Mouse (Mus musculus) hindlimb bud, embryonic 11.5 days (tissue): Measurements from ENCODE around the gene Wdr34.
"Not testable (repeated sequence)": the region's sequence is repeated elsewhere in the genome, so short reads cannot be mapped to it uniquely, and the experiment has no call there.

Experiments
- DNase-seq: peaks from one replicate; pipeline ENCODE4 v3.0.0-alpha.2; 2012; ENCODE audit warnings: low read depth, low spot score; ENCODE audit errors: extremely low spot score

The Wdr34 gene

GRCm38 (mm10) chr2:30067031-30067888, 18.6 kb upstream of the Wdr34 start:
- no peak for DNase-seq

DNA sequence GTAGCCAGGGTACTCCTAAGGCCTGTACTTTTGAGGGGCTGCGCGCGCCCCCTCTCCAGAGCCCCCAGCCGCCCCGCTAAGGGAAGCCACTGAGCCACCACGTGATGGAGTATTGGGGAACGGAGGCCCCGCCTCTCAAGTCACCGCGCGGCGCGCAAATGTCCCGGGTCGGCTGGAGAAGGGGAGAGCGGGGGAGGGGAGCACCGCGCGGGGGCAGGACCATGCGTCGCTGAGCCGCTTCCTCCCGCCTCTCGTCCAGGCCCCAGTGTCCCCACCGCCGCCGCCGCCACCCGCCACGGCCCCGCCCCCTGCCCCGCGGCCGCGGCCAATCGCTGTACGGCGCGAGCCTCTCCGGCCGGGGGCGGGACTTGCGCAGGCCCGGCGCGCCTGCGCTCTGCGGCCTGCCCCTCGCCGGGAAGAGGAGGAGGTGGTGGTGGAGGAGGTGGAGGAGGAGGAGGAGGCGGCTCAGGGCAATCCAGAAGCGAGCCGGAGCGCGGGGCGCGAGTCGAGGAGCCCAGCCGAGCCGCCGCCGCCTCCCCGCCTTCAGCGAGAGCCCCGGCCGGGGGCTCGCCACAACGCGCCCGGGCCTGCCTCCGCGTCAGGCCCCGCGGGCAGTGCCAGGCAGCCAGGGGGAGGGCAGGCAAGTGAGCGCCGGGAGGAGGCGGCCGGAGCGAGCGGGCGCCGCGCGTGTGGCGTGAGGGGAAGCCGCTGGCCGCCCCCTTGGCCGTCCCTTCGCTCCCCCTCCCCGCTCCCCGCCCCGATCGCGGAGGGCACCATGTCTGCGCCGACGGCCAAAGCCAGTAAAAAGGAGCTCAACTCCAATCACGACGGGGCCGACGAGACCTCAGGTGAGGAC, 17.6 kb upstream of the Wdr34 start:
- no peak for DNase-seq

- DNase-seq: no peak
Measured at GRCm38 (mm10) chr2:30064298-30064697, 15.6 kb upstream of the Wdr34 start.

DNA sequence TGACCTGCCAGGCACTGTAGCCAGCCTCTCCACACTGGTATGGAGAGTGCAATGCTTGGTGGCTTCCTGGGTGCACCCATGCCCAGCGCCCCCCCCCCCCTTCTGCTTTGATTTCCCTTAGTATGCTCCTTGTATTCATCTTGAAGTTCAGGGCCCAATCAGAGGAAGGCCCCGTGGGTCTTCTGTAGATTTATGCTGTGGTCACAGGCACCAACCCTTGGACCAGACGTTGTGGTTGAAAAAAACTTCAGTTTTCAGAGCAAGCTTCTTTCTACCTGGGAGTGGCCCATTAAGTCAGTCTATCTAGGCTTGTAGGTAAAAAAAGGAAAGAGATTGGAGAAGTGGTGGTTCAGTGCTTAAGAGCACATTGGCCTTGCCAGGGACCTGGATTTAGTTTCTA, 15.1 kb upstream of the Wdr34 start:
- DNase-seq: no peak

- no peak for DNase-seq
Measured at GRCm38 (mm10) chr2:30063235-30063634, 14.6 kb upstream of the Wdr34 start.

DNA sequence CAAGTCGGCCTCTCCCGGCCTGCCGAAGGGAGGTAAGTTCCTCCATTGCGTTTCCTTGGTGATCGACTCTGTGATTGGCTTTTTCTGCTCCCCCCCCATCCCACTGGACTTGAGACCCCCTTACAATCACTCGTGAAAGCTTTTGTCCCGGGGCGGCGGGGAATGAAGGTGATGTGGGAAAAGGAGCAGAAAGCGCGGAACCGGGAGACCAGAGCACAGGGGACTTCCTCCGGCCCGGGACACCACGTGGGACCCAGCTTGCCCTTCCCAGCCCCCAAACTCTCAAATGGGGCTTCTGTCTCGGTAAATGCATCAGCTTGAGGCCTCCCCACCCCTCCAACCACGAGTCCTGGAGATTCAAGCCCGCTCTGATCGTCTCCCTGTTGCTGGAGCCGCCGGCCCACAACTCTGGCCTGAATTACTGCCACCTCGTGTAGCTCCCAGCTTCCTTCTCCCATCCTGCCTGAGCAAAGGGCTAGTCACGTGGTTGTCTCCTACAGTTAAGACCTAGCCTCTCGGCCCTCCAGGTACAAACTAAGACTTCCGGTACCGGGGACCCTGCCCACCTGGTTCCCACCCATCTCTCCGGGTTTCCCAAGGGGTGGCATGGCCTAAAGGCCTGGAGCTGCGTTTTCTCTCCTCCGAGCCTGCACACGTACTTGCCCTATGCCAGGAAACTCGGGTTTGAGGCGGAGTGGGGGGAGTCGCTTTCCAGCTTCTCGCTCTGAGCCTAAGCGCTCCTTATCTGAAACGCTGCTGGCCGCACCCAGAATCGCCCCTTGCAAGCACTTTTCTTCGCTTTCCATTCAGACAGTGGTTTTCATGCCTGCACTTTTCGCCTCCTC, 13.8 kb upstream of the Wdr34 start:
- DNase-seq: no peak

GRCm38 (mm10) chr2:30061215-30062166, 12.8 kb upstream of the Wdr34 start:
- no peak for DNase-seq

- DNase-seq: no peak
Measured at GRCm38 (mm10) chr2:30058418-30058817, 9.7 kb upstream of the Wdr34 start.

DNA sequence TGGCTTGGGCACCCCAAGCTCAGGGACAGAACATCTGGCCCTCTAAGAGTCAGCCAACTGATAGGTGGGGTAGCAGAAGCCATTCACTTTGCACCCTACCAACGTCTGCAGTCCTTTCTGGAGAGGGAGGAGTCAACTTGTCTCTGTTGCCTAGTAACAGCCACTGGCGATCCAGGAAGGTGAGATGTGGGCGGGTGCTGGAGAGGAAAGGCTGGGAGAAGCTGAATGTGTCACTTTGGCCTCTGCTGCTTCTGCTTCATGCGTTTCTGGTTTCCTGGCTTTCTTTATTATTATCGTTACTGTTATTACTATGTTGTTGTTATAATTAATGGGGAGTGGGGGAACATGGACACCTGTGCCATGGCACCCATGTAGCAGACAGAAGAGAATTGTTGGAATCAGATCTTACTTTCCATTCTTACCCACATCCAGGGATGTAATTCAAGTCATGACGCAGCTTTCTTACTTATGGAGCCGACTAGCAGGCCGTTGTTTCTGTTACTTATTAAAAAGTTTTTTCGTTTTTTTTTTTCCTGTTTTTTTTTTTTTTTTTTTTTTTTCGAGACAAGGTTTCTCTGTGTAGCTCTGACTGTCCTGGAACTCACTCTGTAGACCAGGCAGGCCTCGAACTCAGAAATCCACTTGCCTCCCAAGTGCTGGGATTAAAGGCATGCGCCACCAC, 8.7 kb upstream of the Wdr34 start, which contains the start of gene Set:
Gene Set (plus strand): TSS at position 156 of the 682 bp plus-strand sequence.
- no peak for DNase-seq

DNA sequence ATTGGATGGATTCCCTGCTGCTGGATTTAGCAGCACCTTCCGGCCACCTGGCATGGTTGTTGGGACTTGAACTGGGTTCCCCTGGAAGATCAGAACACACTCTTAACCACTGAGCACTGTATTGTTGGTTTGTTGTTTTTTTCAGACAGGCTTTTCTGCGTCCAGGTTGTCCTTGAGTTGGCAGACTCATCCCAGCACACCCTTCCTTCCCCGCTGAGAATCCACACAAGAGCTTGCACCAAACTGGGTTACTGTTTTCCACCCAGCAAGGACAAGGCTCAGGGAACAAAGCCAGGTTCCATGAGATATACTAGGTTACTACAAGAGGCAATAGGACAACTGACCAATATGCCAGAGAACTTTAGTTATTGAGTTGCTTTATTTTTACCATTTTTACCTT, 8.1 kb upstream of the Wdr34 start:
- DNase-seq: no peak

- DNase-seq: not testable (repeated sequence)
Measured at GRCm38 (mm10) chr2:30055310-30055709, 6.6 kb upstream of the Wdr34 start.

DNA sequence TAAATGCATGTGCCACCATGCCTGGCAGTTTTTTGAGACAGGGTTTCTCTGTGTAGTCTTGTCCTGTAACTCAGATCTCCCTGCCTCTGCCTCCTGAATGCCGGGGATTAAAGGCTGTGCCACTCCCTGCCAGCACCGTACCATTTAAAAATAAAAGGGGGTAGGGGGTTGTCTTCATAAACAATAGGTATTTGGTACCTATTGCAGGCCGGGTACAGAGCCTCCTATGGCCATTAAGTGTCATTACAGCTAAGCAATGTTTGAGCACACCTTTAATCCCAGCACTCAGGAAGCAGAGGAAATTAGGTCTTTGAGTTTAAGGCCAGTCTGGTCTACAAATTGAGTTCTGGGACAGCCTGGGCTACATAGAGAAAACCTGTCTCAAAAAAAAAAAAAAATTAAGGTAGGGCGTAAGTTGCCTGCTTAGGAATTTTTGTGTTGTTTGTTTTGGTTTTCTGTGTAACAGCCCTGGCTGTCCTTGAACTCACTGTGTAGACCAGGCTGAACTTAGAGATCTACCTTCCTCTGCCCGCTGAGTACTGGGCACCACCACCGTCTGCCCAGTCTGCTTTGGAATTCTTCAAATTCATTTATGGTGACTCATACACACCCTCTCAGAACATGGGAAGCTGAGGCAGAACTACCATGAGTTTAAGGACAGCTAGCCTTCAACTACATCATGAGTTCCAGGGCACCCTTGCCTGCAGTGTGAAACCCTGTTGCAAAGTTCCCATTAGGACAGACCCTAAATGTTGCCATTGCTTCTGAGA, 3.5 kb upstream of the Wdr34 start:
- no peak for DNase-seq

DNA sequence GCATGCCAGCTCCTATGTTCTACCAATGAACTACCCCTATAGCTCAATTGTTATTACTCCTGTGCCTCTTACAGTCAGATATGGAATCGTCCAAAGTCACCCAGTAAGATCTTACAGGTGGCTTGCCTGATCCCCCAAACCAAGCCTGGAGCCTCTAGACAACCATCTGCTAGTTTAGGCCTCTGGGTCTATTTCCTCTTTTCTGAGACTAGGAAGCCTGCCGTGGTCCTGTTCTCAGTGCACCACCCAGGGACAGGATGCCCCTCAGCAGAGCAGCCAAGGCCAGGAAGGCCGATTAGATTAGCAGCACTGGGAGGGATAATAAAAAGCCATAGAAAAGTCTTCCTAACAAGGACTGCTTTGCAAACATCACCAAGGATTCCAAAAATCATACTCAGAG, 1.1 kb upstream of the Wdr34 start:
- DNase-seq: no peak

DNA sequence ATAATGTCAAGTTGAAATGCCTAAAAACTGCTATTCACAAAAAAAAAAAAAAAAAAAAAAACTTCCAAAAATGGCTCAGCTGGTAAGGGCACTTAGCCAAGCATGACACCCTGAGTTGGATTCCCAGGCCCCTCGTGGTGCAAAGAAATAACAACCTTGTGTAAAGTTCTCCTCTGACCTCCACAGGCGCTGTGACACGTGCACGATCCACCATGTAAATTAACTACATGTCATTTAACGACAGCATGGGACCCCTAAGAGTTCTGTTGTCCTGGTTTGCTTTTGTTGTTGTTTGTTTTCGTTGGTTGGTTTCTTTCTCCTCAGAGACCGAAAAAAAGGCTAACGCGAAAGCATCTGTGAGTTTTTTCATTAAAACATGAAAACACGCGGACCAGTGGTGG, 580 bp downstream of the Wdr34 start:
- DNase-seq: no peak

GRCm38 (mm10) chr2:30047127-30047526, 1.6 kb downstream of the Wdr34 start:
- no peak for DNase-seq

DNA sequence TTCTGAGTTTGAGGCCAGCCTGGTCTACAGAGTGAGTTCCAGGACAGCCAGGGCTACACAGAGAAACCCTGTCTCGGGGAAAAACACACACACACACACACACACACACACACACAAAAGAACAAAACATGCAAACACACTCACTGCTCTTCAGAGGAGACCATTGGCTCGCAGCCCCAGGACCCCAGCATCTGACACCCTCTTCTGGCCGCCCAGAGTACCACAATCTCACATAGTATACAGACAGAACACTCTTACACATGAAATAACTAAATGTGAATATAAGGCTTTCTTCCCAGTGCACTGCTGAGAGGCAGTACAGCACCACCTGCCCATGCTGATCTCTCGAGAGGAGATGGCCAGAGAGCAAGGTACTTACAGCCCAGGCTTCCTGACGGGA, 4.1 kb downstream of the Wdr34 start:
- no peak for DNase-seq

GRCm38 (mm10) chr2:30042445-30042844, 6.2 kb downstream of the Wdr34 start:
- DNase-seq: no peak

DNA sequence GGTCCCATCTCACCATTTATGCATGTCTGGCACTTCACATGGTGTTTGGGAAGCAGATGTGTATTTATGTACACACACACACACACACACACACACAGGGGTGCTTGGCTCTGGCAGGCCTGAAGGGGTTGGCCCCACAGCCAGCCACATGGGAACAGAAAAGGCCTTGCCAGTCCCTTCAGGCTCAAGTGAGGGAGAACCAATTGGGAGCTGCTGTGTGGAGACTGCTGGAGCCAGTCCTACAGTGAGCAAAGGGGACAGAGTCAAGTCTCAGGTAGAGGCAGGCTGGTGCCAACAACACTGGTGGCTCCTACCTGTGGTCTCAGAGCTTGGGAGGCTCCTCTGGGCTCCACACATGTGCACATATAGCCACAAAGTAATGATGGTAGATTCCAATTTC, 9.0 kb downstream of the Wdr34 start:
- no peak for DNase-seq

- no peak for DNase-seq
Measured at GRCm38 (mm10) chr2:30038370-30038769, 10.3 kb downstream of the Wdr34 start.
